Mouse (Mus musculus) CD8-positive naive resting alpha-beta T cell, adult 2 months (primary cell): ENCODE results near the gene Vmn1r229.

Source experiments
- DNase-seq, 2 experiments: peaks; one replicate each; pipeline ENCODE4 v3.0.0; 2022; ENCODE audit warnings: low read depth in 2 of 2, low spot score in 2 of 2

The Vmn1r229 gene

GRCm38 (mm10) chr17:20811255-20811654 is at the start of gene Vmn1r229:
Gene Vmn1r229 (plus strand): TSS chr17:20811555.
- no peak for DNase-seq

- no peak for DNase-seq
Observed at GRCm38 (mm10) chr17:20786057-20786456, 25.3 kb upstream of the Vmn1r229 start, which contains the start of gene Vmn1r228. Gene Vmn1r228 (minus strand): TSS chr17:20786157.

GRCm38 (mm10) chr17:20840144-20840543 is 28.8 kb downstream of the Vmn1r229 start, which contains the start of gene Vmn1r230:
Gene Vmn1r230 (plus strand): TSS chr17:20840444.
- no peak for DNase-seq
